Mouse (Mus musculus): ENCODE results near the gene Gabpb1. TPM values are rescaled to one million over a fixed set of nuclear protein-coding genes. Genes with fewer than 3 reads are reported as not detected.

Gabpb1 gene
- total and polyA plus RNA-seq, 3 experiments = 23.9 to 50.2 (median 50.1) TPM

DNA sequence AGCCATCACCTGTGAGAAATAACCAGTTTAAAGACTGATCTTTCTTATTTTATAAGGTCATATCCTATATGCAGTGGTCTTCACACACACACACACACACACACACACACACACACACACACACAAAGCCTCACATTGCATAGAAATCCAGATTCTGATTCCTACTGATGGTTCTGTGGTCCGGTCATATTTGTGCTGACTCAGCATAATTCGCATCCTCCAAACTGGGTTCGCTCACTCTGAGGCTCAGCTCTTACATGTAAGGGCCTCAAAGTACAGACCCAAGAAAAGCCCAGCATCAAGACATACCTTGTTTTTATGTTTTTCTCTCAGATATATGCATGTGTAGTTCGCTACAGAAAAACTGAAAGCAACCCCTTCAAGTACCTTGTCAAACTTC is 84.8 kb downstream of the Gabpb1 start:
- in situ Hi-C loops (cut with MboI; ENCODE audit: low pct_ligation_motif_present, low pct_unique_long_range_greater_than_20kb, low sequenced_read_pairs) (loop anchor here (10.0 kb wide), 2 partner anchors 193 to 413 kb away; partner anchors contain the start of genes Ap4e1 and Usp50), dilution Hi-C loops (cut with MboI; ENCODE audit: extremely low pct_ligation_motif_present, extremely low pct_unique_long_range_greater_than_20kb, low sequenced_read_pairs) (no loop called here)
- TF ChIP-seq SMC3 (IDR thresholded peaks at IDR 0.05; ENCODE audit: low read depth, low read length) (no peak), MAFK (IDR thresholded peaks at IDR 0.05; ENCODE audit: insufficient replicate concordance, low read length) (peak; percentile 100), MEF2A (IDR thresholded peaks at IDR 0.05; ENCODE audit: borderline replicate concordance, low read depth, low read length) (no peak), ZC3H11A (IDR thresholded peaks at IDR 0.05; ENCODE audit: low read depth, low read length) (no peak)
- Histone ChIP-seq H3K9me3 (replicated peaks; ENCODE audit: low read length) (no peaks in the 10 kb centered on the region), H3K4me3 (replicated peaks in 1 of 3; ENCODE audit: low read depth in 2 of 3, low read length in 2 of 3, poor library complexity in 1 of 3) (no peak overlapping the region), H3K36me3 (replicated peaks in 1 of 2; ENCODE audit: control insufficient read depth in 1 of 2, insufficient read depth in 1 of 2, low read length in 1 of 2) (no peaks in the 10 kb centered on the region), H3K27ac (ENCODE audit: insufficient read depth, low read depth) (no peak overlapping the region), H3K27me3 (replicated peaks) (no peaks in the 10 kb centered on the region), H3K4me2 (ENCODE audit: insufficient read depth, low read depth, poor library complexity, severe bottlenecking) (peak overlapping the region; percentile 42), H3K79me2 (replicated peaks; ENCODE audit: control insufficient read depth, extremely low read depth, insufficient read depth, poor library complexity, severe bottlenecking) (no peaks in the 10 kb centered on the region), H3K4me1 (ENCODE audit: control insufficient read depth in 1 of 2, insufficient read depth in 2 of 2) (no peaks in the 10 kb centered on the region), H3K9ac (ENCODE audit: insufficient read depth, low read depth) (no peak overlapping the region)
- DNase-seq (ENCODE audit: extremely low read depth) = no peak

DNA sequence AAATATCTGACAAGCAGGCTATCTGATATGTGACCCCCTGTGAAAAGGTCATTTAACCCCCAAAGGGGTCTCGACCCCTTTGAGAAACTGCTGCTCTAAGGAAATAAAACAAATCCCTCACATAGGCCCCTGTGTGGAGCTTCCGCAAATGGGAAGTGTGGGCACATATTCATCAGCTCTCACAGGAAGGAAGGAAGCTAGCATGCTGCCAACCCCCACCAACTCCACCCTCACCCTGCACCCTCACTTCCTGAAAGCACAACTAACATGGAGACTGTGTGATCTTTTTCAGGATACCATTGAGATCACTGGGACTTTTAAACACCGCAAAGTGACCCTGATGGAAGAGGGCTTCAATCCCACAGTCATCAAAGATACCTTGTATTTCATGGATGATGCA is 88.7 kb downstream of the Gabpb1 start:
- H3K36me3 ChIP-seq (replicated peaks in 1 of 2; ENCODE audit: control insufficient read depth in 1 of 2, insufficient read depth in 1 of 2, low read length in 1 of 2) = no peaks in the 10 kb centered on the region

DNA sequence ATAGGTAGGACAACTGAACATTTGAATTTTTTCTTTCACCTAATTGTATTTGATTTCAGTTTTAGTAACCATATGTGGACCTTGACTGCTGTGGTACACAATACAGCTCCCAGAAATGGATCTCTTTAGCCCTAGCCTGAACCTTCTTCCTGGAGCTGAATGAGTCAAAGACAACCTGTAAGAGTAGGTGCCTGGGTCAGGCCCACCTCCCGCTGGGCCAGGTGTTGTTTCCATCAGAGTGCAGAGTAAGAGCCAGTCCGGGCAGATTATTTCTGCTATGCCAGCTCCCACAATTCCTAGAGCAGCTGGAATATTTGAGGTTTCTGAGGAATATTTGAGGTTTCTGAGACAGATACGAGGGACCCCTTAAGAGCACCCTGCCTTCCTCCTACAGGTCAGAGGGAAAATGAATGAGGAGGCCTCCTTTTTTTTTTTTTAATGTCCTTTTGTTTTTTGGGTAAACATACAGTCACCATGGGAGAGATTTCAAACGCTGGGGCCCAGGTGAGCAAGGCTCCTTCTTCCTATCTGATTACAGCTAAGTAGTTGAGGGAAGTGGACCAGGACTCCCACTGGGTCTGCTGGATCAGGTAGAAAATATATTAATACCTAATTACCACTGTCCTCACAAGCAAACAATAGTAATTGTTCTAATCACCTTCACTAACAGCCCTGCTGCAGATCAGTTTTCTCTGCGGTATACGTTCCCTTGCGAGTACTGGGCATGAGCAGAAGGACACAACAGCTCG is 91.3 kb downstream of the Gabpb1 start:
- TF ChIP-seq CHD1 (IDR thresholded peaks at IDR 0.05; ENCODE audit: low read depth, low read length) = no peak
- Histone ChIP-seq H3K79me2 (replicated peaks; ENCODE audit: control insufficient read depth, extremely low read depth, insufficient read depth, poor library complexity, severe bottlenecking) (no peaks in the 10 kb centered on the region), H3K4me1 (ENCODE audit: control insufficient read depth in 1 of 2, insufficient read depth in 2 of 2) (no peaks in the 10 kb centered on the region; a peak in 1 of 4 replicates), H3K36me3 (replicated peaks in 1 of 2; ENCODE audit: control insufficient read depth in 1 of 2, insufficient read depth in 1 of 2, low read length in 1 of 2) (no peaks in the 10 kb centered on the region), H3K4me3 (replicated peaks in 1 of 3; ENCODE audit: low read depth in 2 of 3, low read length in 2 of 3, poor library complexity in 1 of 3) (no peak overlapping the region), H3K27me3 (replicated peaks) (no peaks in the 10 kb centered on the region), H3K9ac (ENCODE audit: insufficient read depth, low read depth) (no peak overlapping the region), H3K9me3 (replicated peaks; ENCODE audit: low read length) (no peaks in the 10 kb centered on the region), H3K27ac (ENCODE audit: insufficient read depth, low read depth) (no peak overlapping the region), H3K4me2 (ENCODE audit: insufficient read depth, low read depth, poor library complexity, severe bottlenecking) (no peak overlapping the region)
- in situ Hi-C loops (cut with MboI; ENCODE audit: low pct_ligation_motif_present, low pct_unique_long_range_greater_than_20kb, low sequenced_read_pairs) (no loop called here), dilution Hi-C loops (cut with MboI; ENCODE audit: extremely low pct_ligation_motif_present, extremely low pct_unique_long_range_greater_than_20kb, low sequenced_read_pairs) (no loop called here)
- DNase-seq (ENCODE audit: extremely low read depth) = no peak

More for the DNA sequence above, 88.7 kb downstream of the Gabpb1 start:
- H3K4me2 ChIP-seq (ENCODE audit: insufficient read depth, low read depth, poor library complexity, severe bottlenecking) = no peak overlapping the region
- H3K9me3 ChIP-seq (replicated peaks; ENCODE audit: low read length) = no peaks in the 10 kb centered on the region
- no peak overlapping the region for H3K4me3 ChIP-seq (replicated peaks in 1 of 3; ENCODE audit: low read depth in 2 of 3, low read length in 2 of 3, poor library complexity in 1 of 3)
- no peak overlapping the region for H3K9ac ChIP-seq (ENCODE audit: insufficient read depth, low read depth)
- no peak overlapping the region for H3K27ac ChIP-seq (ENCODE audit: insufficient read depth, low read depth)
- TF ChIP-seq CHD1 (IDR thresholded peaks at IDR 0.05; ENCODE audit: low read depth, low read length) = no peak
- TF ChIP-seq MAZ (IDR thresholded peaks at IDR 0.05; ENCODE audit: low read depth, low read length) = no peak
- H3K27me3 ChIP-seq (replicated peaks) = no peaks in the 10 kb centered on the region
- H3K4me1 ChIP-seq (ENCODE audit: control insufficient read depth in 1 of 2, insufficient read depth in 2 of 2) = no peaks in the 10 kb centered on the region
- in situ Hi-C loops (cut with MboI; ENCODE audit: low pct_ligation_motif_present, low pct_unique_long_range_greater_than_20kb, low sequenced_read_pairs) (no loop called here), dilution Hi-C loops (cut with MboI; ENCODE audit: extremely low pct_ligation_motif_present, extremely low pct_unique_long_range_greater_than_20kb, low sequenced_read_pairs) (no loop called here)
- no peaks in the 10 kb centered on the region for H3K79me2 ChIP-seq (replicated peaks; ENCODE audit: control insufficient read depth, extremely low read depth, insufficient read depth, poor library complexity, severe bottlenecking)
- no peak for DNase-seq (ENCODE audit: extremely low read depth)
